Mouse (Mus musculus) central nervous system, embryonic 11.5 days (tissue): ENCODE results near the gene Olfr1420. TPM values are rescaled to one million over a fixed set of nuclear protein-coding genes. Genes with fewer than 3 reads are reported as not detected.

Experiments used
- polyA plus RNA-seq: library from polyadenylated mRNA; depleted of rRNA; stranded (reverse); fragments of >200 nt; gene quantifications from 2 replicates; pipeline ENCODE4 v1.2.3, GENCODE M21; 2012; rRNA removed

Gene Olfr1420
- not detected in 2 replicates for polyA plus RNA-seq

GRCm38 (mm10) chr19:11886265-11886664, at the start of gene Olfr1420:
TSS of gene Olfr1420 (plus strand) at chr19:11886565.

GRCm38 (mm10) chr19:11839119-11839518, 47.2 kb upstream of the Olfr1420 start, which contains the start of gene Olfr1417:
TSS of gene Olfr1417 (minus strand) at chr19:11839219.

GRCm38 (mm10) chr19:11860966-11861365, 25.4 kb upstream of the Olfr1420 start, which contains the start of gene Olfr1418:
TSS of gene Olfr1418 (minus strand) at chr19:11861066.

GRCm38 (mm10) chr19:11875006-11875405, 11.4 kb upstream of the Olfr1420 start, which contains the start of gene Olfr1419:
TSS of gene Olfr1419 (minus strand) at chr19:11875106.

GRCm38 (mm10) chr19:11912037-11912532, 25.7 kb downstream of the Olfr1420 start, which contains the start of gene Patl1:
TSS of gene Patl1 (plus strand) at chr19:11912399.

Other genes starting within 250 kb of the Olfr1420 start
- gene Ms4a3, start 245.7 kb upstream of the Olfr1420 start, polyA plus RNA-seq: 0.25 and 0.50 TPM in 2 replicates
- not detected in 2 replicates for gene Oosp2, start 226.0 kb upstream of the Olfr1420 start, polyA plus RNA-seq
- not detected in 2 replicates for gene Oosp1, start 195.4 kb upstream of the Olfr1420 start, polyA plus RNA-seq
- gene Oosp3, start 189.5 kb upstream of the Olfr1420 start, polyA plus RNA-seq: not detected in 2 replicates
- gene Gif, start 139.0 kb upstream of the Olfr1420 start, polyA plus RNA-seq: not detected in 2 replicates
- gene Mrpl16, start 116.2 kb upstream of the Olfr1420 start, polyA plus RNA-seq: 36.8 and 39.9 TPM in 2 replicates
- 11.3 and 13.5 TPM in 2 replicates for gene Stx3, start 67.2 kb upstream of the Olfr1420 start, polyA plus RNA-seq
- not detected in 2 replicates for gene Olfr1417, start 47.3 kb upstream of the Olfr1420 start, polyA plus RNA-seq
- not detected in 2 replicates for gene Olfr1418, start 25.5 kb upstream of the Olfr1420 start, polyA plus RNA-seq
- not detected in 2 replicates for gene Olfr1419, start 11.5 kb upstream of the Olfr1420 start, polyA plus RNA-seq
- 27.2 and 36.1 TPM in 2 replicates for gene Patl1, start 25.8 kb downstream of the Olfr1420 start, polyA plus RNA-seq
- gene Osbp, start 79.4 kb downstream of the Olfr1420 start, polyA plus RNA-seq: 32.7 and 32.9 TPM in 2 replicates
- gene Olfr1423, start 154.8 kb downstream of the Olfr1420 start, polyA plus RNA-seq: 0.01 TPM in 1 of 2 replicates, not detected in the other
- gene Olfr1424, start 176.1 kb downstream of the Olfr1420 start, polyA plus RNA-seq: not detected in 2 replicates
- gene Olfr1425, start 191.2 kb downstream of the Olfr1420 start, polyA plus RNA-seq: not detected in 2 replicates
- not detected in 2 replicates for gene Olfr1426, start 205.4 kb downstream of the Olfr1420 start, polyA plus RNA-seq
- not detected in 2 replicates for gene Olfr1427, start 216.8 kb downstream of the Olfr1420 start, polyA plus RNA-seq
- gene Olfr1428, start 229.3 kb downstream of the Olfr1420 start, polyA plus RNA-seq: not detected in 2 replicates
- gene Olfr76, start 236.6 kb downstream of the Olfr1420 start, polyA plus RNA-seq: not detected in 2 replicates